ENCODE assay signal across 28 mouse cellular contexts in the genomic region with DNA sequence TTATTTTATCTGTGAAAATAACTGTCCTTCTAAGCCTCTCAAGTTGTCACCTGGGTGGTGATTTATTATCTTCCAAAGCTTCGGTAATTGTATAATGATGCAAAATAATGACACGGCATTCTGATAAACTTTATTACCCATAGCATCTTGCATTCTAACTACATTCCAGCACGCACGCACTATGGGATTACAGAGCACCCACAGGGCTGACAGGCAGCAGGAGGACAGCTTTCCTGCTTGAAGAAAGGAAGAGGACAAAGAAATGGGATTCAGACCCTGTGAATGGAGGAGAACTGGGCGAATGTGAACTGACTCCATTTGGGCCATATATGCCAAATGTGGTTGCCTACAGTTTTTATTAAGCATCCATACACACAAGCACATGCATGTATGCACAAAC.
"Had no signal": no experiment of that assay in that cellular context is flagged by ENCODE, and none has a peak within 500 bp of the region (broad histone marks: within the 10 kb centered on the region; RNA-seq: fewer than 3 reads in every experiment).

No protein-coding gene starts in this region.

- DNase-seq: cerebellum, adult 2 months; cerebellum, adult 8-10 months; cerebellum, adult 9-10 months; cerebellum, adult 9-11 months; cerebellum, postnatal 10 days; cerebellum, postnatal 14 days; cerebellum, postnatal 25 days; cerebellum, postnatal 36 days; embryo, embryonic 11 days; forebrain, postnatal 0 days; gastrocnemius, adult 2 months; gastrocnemius, postnatal 10 days; gastrocnemius, postnatal 14 days; gastrocnemius, postnatal 25 days; gastrocnemius, postnatal 36 days; heart, adult 18-20 months; heart, adult 2 months had no signal

- H3K4me2 ChIP-seq: embryonic facial prominence, embryonic 12.5 days; embryonic facial prominence, embryonic 13.5 days; embryonic facial prominence, embryonic 15.5 days; forebrain, embryonic 12.5 days; forebrain, embryonic 13.5 days; forebrain, embryonic 15.5 days had no signal

- H3K4me1 ChIP-seq: embryonic facial prominence, embryonic 15.5 days; forebrain, embryonic 13.5 days; forebrain, embryonic 15.5 days had no signal

- H3K27ac ChIP-seq: embryonic facial prominence, embryonic 10.5 days; embryonic facial prominence, embryonic 12.5 days; embryonic facial prominence, embryonic 13.5 days; embryonic facial prominence, embryonic 15.5 days; forebrain, embryonic 10.5 days; forebrain, embryonic 12.5 days; forebrain, embryonic 13.5 days; forebrain, embryonic 15.5 days; gastrocnemius, adult 2 months; heart, adult 2 months had no signal

- ATAC-seq: forebrain, embryonic 13.5 days; forebrain, embryonic 14.5 days; forebrain, embryonic 15.5 days; forebrain, embryonic 16.5 days; forebrain, postnatal 0 days had no signal

- H3K9ac ChIP-seq: embryonic facial prominence, embryonic 12.5 days; embryonic facial prominence, embryonic 13.5 days; embryonic facial prominence, embryonic 15.5 days; forebrain, embryonic 12.5 days; forebrain, embryonic 13.5 days; forebrain, embryonic 15.5 days; forebrain, postnatal 0 days had no signal

- H3K4me3 ChIP-seq: embryonic facial prominence, embryonic 10.5 days; embryonic facial prominence, embryonic 12.5 days; embryonic facial prominence, embryonic 13.5 days; embryonic facial prominence, embryonic 15.5 days; erythroblast, embryonic 14.5 days; forebrain, embryonic 10.5 days; forebrain, embryonic 12.5 days; forebrain, embryonic 13.5 days; forebrain, embryonic 15.5 days; gastrocnemius, adult 2 months; heart, adult 2 months had no signal

- H3K36me3 ChIP-seq: embryonic facial prominence, embryonic 10.5 days; embryonic facial prominence, embryonic 12.5 days; embryonic facial prominence, embryonic 13.5 days; embryonic facial prominence, embryonic 15.5 days; forebrain, embryonic 10.5 days; forebrain, embryonic 12.5 days; forebrain, embryonic 15.5 days had no signal

- H3K9me3 ChIP-seq: embryonic facial prominence, embryonic 10.5 days; embryonic facial prominence, embryonic 12.5 days; embryonic facial prominence, embryonic 13.5 days; embryonic facial prominence, embryonic 15.5 days; forebrain, embryonic 10.5 days; forebrain, embryonic 12.5 days; forebrain, embryonic 13.5 days; forebrain, embryonic 15.5 days had no signal

- H3K27me3 ChIP-seq: embryonic facial prominence, embryonic 12.5 days; embryonic facial prominence, embryonic 13.5 days; embryonic facial prominence, embryonic 15.5 days; forebrain, embryonic 12.5 days; forebrain, embryonic 13.5 days; forebrain, embryonic 15.5 days had no signal
